Mouse (Mus musculus) right cerebral cortex, postnatal 25 days (tissue): ENCODE data around the gene Strbp.
A peak's percentile ranks its signal among the peaks of the same experiment; 100 is the strongest.
"Not testable (repeated sequence)": the region's sequence is repeated elsewhere in the genome, so short reads cannot be mapped to it uniquely, and the experiment has no call there.

ENCODE experiments used
- DNase-seq: peaks from one replicate; pipeline ENCODE4 v3.0.0; 2022

The Strbp gene

GRCm38 (mm10) chr2:37518561-37519285, 184.9 kb downstream of the Strbp start:
- no peak for DNase-seq

GRCm38 (mm10) chr2:37516922-37517462, 186.7 kb downstream of the Strbp start:
- DNase-seq = peak; percentile 42

DNA sequence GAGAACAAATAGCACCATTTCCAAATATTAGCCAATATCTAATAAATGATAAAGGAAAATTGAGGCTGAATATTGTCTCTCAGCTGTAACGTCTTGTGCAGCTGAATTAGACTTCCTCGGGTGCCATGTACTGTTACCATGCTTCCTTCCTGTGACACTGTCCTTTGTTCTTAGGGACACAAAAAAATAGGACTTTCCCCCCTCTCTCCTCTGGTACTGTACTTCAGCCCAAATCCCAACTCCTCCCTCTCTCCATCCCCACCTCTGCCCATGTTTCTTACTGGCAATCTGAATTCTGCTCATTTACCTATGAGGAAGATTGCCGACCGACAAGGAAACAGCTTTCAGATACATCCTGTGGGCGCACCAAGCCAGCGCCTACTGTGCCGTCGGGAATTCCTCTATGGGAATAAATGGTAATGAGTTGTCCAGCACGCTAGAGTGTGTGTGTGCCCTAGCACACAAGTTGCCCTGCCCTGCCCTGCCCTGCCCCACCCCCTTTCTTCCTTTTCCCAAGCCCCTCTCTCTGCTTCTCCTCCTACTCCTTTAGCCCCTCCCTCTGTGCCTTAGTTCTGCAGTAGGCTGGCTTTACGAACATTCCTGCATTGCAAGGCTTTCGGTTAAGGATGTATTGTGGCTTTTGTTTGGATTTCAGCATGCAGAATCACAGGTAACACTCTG, 187.5 kb downstream of the Strbp start, which contains the start of gene Gpr21:
Gene Gpr21 (plus strand): TSS at position 303 of the 681 bp plus-strand sequence.
- DNase-seq = no peak

DNA sequence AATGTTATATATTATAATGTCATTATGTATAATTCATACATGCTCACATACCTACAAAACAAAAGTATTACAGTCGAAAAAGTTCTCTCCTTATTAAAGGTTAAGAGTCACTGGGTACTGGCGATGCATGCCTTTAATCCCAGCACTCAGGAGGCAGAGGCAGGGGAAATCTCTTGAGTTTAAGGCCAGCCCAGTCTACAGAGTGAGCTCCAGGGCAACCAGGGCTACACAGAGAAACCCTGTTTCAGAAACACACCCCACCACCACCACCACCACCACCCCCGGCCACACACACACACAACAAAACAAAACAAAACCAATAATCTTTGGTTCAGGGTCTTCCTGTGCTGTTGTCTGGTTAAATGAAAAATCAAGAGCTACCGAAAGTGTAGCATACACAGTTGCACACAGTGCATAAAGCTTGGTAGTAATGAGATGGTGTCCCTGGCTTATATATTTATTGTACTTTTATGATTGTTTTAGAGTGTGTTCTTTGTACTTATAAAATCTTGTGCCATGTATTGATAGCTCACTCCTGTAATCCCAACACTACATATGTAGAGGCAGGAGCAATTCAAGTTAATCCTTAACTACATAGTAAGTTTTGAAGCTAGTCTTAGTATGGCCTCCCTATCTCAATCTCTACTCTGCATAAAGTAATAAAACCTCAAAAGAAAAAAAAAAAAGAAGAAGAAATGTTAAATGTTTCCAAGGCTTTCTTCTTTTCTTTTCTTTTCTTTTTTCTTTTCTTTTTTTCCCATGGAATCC, 192.3 kb downstream of the Strbp start:
- no peak for DNase-seq

- not testable (repeated sequence) for DNase-seq
Observed at GRCm38 (mm10) chr2:37505856-37506255, 197.8 kb downstream of the Strbp start.

DNA sequence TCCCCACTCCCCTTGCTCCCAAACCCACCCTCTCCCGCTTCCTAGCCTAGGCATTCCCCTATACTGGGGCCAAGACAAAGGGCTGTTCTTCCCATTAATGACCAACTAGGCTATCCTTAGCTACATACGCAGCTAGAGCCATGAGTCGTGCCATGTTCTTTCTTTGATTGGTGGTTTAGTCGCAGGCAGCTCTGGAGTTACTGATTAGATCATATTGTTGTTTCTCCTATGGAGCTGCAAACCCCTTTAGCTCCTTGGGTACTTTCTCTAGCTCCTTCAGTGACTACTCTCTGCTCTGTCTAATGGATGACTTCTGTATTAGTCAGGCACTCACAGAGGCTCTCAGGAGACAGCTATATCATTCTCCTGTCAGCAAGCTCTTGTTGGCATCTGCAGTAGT, 206.3 kb downstream of the Strbp start:
- DNase-seq = no peak

DNA sequence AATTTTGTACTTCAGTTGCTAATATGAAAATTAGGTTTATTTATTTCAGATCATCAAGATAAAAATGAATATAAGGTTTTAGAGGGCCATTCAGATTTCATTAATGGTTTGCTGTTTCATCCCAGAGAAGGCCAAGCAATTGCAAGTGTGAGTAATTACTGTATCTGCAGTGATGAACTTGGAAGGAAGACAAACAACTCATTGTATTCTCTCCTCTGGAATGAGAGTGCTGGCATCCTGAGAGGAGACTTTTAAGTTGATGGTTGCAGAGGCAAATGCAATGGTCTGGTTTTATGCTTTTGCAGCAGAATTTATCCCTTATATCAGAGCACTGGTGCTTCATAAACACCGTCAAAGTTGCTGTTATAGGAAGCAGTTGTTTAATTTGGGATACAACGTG, 214.7 kb downstream of the Strbp start:
- DNase-seq = no peak

GRCm38 (mm10) chr2:37486408-37486807, 217.3 kb downstream of the Strbp start:
- no peak for DNase-seq

DNA sequence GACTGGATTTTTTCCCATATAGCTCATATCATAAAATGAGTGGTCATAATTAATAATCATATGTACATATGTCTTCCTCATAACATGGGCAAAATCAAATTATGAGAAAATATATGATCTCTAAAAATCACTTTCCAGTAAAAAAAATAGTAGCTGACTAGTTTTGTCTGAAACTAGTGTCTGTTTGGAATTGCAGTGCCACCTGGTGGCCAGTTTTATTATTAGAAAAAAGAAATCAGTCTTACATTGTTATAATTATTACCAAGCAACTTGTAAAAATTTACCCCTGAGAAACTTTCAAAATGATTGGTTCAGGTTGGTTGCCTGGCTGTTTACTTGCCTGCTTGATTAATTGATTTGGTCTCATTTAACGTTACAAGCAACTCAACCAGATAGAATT, 218.3 kb downstream of the Strbp start:
- DNase-seq = no peak

DNA sequence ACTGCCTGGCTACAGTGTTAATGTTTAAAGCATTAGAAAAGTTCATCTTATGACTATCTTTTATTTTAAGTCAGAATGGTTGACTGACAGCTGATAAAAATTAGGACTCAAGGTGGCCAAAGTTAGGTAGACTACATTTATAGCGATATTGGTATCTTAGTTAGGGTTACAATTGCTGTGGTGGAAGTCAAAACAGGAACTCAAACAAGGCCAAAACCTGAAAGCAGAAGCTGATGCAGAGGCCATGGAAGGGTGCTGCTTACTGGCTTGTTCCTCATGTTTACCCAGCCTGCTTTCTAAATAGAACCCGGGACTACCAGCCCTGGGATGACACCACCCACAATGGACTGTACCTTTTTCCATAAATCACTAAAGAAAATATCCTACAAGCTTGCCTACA, 219.5 kb downstream of the Strbp start:
- no peak for DNase-seq

DNA sequence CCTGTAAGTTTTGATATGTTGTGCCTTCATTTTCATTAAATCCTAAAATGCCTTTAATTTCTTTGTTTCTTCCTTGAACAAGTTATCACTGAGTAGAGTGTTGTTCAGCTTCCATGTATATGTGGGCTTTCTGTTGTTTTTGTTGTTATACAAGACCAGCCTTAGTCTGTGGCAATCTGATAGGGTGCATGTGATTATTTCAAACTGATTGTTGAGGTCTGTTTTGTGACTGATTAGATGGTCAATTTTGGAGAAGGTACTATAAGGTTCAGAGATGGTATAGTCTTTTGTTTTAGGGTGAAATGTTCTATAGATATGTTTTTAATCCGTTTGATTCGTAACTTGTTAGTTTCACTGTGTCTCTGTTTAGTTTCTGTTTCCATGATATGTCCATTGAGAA, 223.6 kb downstream of the Strbp start:
- no peak for DNase-seq

DNA sequence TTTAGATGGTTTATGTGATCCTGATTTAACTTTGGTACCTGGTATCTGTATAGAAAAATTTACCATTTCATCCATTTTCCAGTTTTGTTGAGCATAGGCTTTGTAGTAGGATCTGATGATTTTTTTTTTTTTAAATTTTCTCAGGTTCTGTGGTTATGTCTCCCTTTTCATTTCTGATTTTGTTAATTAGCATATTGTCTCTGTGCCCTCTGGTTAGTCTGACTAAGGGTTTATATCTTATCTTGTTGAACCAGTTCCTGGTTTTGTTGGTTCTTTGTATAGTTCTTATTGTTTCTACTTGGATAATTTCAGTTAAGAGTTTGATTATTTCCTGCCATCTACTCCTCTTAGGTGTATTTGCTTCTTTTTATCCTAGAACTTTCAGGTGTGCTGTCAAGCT, 224.1 kb downstream of the Strbp start:
- DNase-seq = no peak

DNA sequence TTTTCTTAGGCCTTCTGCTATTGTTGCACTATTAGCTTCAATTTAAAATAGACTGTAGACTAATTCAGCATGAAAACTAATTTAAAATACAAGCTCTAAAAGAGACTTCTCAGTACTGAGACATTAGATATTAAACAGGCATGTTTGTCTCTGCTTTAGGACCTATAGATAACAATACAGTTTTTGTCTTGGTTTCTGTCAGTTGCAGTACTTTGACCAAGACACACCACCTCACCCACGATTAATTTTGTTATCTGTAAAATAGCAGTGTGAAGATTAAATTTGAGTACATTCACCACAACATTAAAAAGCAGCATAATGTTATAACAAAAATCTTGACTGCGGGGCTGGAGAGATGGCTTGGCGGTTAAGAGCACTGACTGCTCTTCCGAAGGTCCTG, 237.4 kb downstream of the Strbp start:
- no peak for DNase-seq

DNA sequence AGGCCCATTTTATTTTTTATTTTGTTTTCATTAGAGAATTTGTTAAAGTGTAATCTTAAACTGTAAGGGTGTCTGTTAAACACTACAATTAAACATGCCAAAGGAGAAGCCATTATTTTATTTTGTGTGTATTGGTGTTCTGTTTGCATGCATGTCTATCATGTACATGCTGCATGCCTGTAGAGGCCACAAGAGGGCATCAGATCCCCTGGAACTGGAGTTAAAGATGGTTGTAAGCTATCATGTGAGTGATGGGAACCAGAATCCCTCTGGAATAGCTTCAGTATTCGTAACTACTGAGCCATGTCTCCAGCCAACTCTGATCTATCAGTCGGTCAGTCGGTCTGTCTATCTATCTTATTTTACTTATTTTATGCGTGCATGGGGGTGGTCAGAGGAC, 243.0 kb downstream of the Strbp start:
- no peak for DNase-seq

GRCm38 (mm10) chr2:37452376-37452760, 251.3 kb downstream of the Strbp start:
- no peak for DNase-seq

DNA sequence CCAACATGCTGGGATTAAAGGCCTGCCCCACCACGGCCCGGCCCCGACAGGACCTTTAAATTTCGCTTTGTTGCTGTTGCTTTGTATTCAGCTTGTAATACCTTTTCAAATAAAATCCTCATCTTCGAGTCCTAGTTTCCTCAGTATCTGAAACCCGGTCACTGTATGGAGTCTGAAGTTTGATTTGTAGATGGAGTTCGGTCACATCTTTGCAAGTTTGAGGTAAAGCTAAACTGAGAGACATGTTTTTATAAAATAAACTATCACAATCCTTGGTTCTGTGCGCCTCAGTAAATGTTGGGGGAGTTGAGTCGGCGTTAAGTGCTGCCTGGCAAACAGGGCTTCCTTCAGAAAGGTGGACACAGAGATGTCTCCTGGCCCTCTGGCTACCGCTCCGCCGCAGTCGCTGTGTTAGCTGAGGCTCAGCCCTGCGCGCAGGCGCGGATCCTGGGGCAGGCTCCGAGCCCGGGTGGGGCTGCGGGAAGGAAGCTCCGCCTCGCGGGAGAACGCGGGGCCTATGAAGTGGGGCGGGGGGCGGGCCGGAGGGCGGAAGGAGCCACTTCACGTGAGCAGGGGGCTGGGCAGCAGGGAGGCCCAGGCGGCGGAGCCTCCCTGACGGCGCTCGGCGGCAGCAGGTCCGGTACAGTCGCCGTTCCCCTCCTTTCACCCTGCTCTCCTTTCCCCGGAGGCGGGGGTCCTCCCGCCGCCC, 251.8 kb downstream of the Strbp start:
- peak; percentile 92 for DNase-seq

DNA sequence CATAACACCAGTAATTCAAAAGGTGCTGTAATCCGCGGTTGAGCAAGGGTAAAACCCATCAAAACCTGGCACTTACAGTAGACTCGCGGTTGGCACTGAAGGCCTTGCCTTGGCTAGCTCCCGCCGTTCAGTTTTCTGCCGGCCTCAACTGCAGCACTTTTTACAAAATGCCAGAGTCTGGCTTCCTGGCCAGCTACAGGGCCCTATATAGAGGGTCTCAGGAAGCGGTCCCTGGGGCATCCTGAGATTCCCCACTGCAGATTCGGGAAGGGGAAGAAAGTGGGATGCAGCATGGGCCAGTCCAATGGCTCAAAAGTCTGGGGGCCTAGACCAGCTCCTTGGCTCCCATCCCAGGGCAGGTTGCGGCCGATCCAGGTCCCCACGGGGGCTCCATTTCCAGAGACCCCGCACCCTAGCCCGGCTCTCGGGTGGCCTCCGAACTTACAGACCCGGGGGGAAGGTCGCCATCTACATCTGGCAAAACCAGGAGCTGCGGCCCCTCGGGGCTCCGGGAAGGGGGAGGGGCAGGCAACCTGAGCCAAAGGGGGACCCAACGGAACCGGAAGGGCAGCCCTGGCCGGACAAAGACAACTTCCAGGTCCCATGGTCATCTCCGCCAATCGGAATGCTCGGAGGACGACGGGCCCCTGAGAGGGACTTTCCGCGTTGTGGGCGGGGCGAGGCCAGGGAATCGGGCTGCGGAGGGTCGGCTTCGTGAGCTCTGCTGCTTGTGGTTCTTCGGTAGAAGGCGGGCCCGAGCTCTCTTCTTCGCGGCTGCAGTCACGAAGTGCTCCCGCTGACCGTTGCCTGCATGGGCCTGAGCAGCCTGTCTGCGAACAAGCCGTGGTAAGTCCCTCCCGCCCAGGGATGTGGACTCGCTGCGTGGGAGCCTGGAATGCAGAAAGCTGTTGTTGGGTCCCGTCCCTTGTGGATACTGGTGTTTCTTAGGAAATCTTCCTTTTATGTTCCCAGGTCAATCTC, 260.8 kb downstream of the Strbp start, which contains the start of the genes Zbtb26, Zbtb6 and Rabgap1:
Gene Zbtb26 (minus strand): TSS at position 525 of the 981 bp plus-strand sequence.
Gene Zbtb6 (minus strand): TSS at position 561 of the 981 bp plus-strand sequence.
Gene Rabgap1 (plus strand): TSS at position 669 of the 981 bp plus-strand sequence.
- peak; percentile 97 for DNase-seq
